Mouse (Mus musculus) midbrain, embryonic 15.5 days (tissue): ENCODE measurements around the gene Klhl32. TPM values are rescaled to one million over a fixed set of nuclear protein-coding genes. Genes with fewer than 3 reads are reported as not detected.

Experiments used
- ATAC-seq: fragments of 200-750 bp; cut with Nextera tagmentation; replicated peaks from 2 replicates; pipeline ENCODE4 v1.8.0; 2017; ENCODE audit warnings: moderate TSS enrichment
- H3K27ac ChIP-seq: fragments of 300-500 bp; sonication (generic); 2 replicates; pipeline ENCODE4 v1.5.1; 2015; ENCODE audit warnings: mild to moderate bottlenecking, inconsistent platforms
- H3K27me3 ChIP-seq: fragments of 300-500 bp; sonication (generic); replicated peaks from 2 replicates; pipeline ENCODE4 v1.6.1; 2015; ENCODE audit warnings: inconsistent platforms
- H3K36me3 ChIP-seq: fragments of 300-500 bp; sonication (generic); replicated peaks from 2 replicates; pipeline ENCODE4 v1.6.1; 2015; ENCODE audit warnings: inconsistent platforms
- H3K4me1 ChIP-seq: fragments of 300-500 bp; sonication (generic); 2 replicates; pipeline ENCODE4 v1.6.1; 2015; ENCODE audit warnings: inconsistent platforms
- H3K4me2 ChIP-seq: fragments of 300-500 bp; sonication (generic); 2 replicates; pipeline ENCODE4 v1.6.1; 2015; ENCODE audit warnings: inconsistent platforms, mild to moderate bottlenecking, moderate library complexity
- H3K4me3 ChIP-seq: fragments of 300-500 bp; sonication (generic); 2 replicates; pipeline ENCODE4 v1.5.1; 2015; ENCODE audit warnings: mild to moderate bottlenecking, inconsistent platforms
- H3K9ac ChIP-seq: fragments of 300-500 bp; sonication (generic); 2 replicates; pipeline ENCODE4 v1.6.1; 2015; ENCODE audit warnings: mild to moderate bottlenecking, inconsistent platforms
- H3K9me3 ChIP-seq: fragments of 300-500 bp; sonication (generic); 2 replicates; pipeline ENCODE4 v1.6.1; 2016; ENCODE audit warnings: inconsistent platforms
- WGBS: fragments of 180-500 bp; shearing (Covaris S2); methylation state at CpG from one replicate; pipeline ENCODE4 v1.1.7; 2015; ENCODE audit warnings: mixed read lengths; 5-methylcytosine and 5-hydroxymethylcytosine counted together
- polyA plus RNA-seq: library from polyadenylated mRNA; unstranded; fragments of >200 nt; fragmentation: Nextera tagmentation; extraction: Ambion mirVana; gene quantifications from 2 replicates; pipeline ENCODE4 v1.2.1, GENCODE M21; 2015

The Klhl32 gene
- polyA plus RNA-seq, 1 experiment from 2014 or later, result 32.6 TPM

- H3K9ac ChIP-seq, result no peak overlapping the region
Observed at GRCm38 (mm10) chr4:24792416-24792981, 58.4 kb downstream of the Klhl32 start.

DNA sequence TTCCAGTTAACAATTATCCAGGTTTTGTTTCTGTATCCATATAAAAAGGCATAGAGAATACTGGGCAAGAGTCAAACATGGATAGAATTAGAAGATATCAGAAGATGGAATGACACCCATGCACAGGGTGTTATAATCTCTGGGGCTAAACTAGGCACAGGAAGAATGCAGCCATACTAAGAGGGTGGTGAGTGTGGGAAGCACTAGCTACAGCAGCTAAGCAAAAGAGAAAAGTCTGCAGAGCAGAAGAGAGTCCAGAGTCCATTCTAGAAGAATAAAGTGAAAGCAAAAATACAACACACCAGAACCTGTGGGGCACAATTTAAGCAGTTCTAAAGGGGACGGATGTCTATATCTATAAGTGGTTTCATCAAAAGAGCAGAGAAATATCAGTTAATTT lies 61.6 kb downstream of the Klhl32 start:
- no peak overlapping the region for H3K27ac ChIP-seq
- H3K4me2 ChIP-seq, result no peak overlapping the region
- 96% methylated on average over 1 of the region's 1 CpGs for WGBS
- H3K9me3 ChIP-seq, result no peaks in the 10 kb centered on the region
- H3K9ac ChIP-seq, result no peak overlapping the region
- no peaks in the 10 kb centered on the region for H3K27me3 ChIP-seq
- no peaks in the 10 kb centered on the region for H3K36me3 ChIP-seq
- H3K4me1 ChIP-seq, result peaks cover 10% of the 10 kb centered on the region; the same call in 1 of the 2 replicates
- ATAC-seq, result no peak
- H3K4me3 ChIP-seq, result no peak overlapping the region

More at GRCm38 (mm10) chr4:24792416-24792981, 58.4 kb downstream of the Klhl32 start:
- Histone ChIP-seq H3K36me3 (no peaks in the 10 kb centered on the region), H3K27me3 (no peaks in the 10 kb centered on the region), H3K4me2 (peak overlapping the region; percentile 26), H3K9me3 (no peaks in the 10 kb centered on the region), H3K27ac (no peak overlapping the region), H3K4me3 (0 out of 2 replicates have a peak overlapping the region, but pooled peaks have one; percentile 11), H3K4me1 (peaks cover 10% of the 10 kb centered on the region; the same call in 1 of the 2 replicates)
- ATAC-seq, result peak; percentile 38; the same call in 1 of the 2 replicates
- 17% methylated on average over 16 of the region's 16 CpGs for WGBS

GRCm38 (mm10) chr4:24785757-24786532 lies 65.0 kb downstream of the Klhl32 start:
- H3K27me3 ChIP-seq, result no peaks in the 10 kb centered on the region
- 65% methylated on average over 7 of the region's 7 CpGs for WGBS
- H3K9ac ChIP-seq, result no peak overlapping the region
- H3K9me3 ChIP-seq, result no peaks in the 10 kb centered on the region
- no peak overlapping the region for H3K4me3 ChIP-seq
- no peaks in the 10 kb centered on the region for H3K4me1 ChIP-seq
- no peak overlapping the region for H3K27ac ChIP-seq
- no peak for ATAC-seq
- no peak overlapping the region for H3K4me2 ChIP-seq
- H3K36me3 ChIP-seq, result no peaks in the 10 kb centered on the region

GRCm38 (mm10) chr4:24765919-24766318 lies 85.0 kb downstream of the Klhl32 start:
- Histone ChIP-seq H3K4me3 (no peak overlapping the region), H3K27ac (no peak overlapping the region), H3K4me2 (no peak overlapping the region), H3K9me3 (no peaks in the 10 kb centered on the region), H3K4me1 (no peaks in the 10 kb centered on the region), H3K27me3 (no peaks in the 10 kb centered on the region), H3K36me3 (no peaks in the 10 kb centered on the region), H3K9ac (no peak overlapping the region)
- ATAC-seq, result no peak
- 83% methylated on average over 2 of the region's 2 CpGs for WGBS

- Histone ChIP-seq H3K9me3 (no peaks in the 10 kb centered on the region), H3K4me3 (no peak overlapping the region), H3K9ac (no peak overlapping the region), H3K36me3 (no peaks in the 10 kb centered on the region), H3K27ac (no peak overlapping the region), H3K4me2 (no peak overlapping the region), H3K27me3 (no peaks in the 10 kb centered on the region), H3K4me1 (no peaks in the 10 kb centered on the region)
- WGBS, result 53% methylated on average over 3 of the region's 3 CpGs
- no peak for ATAC-seq
Observed at GRCm38 (mm10) chr4:24765469-24765868, 85.5 kb downstream of the Klhl32 start.

DNA sequence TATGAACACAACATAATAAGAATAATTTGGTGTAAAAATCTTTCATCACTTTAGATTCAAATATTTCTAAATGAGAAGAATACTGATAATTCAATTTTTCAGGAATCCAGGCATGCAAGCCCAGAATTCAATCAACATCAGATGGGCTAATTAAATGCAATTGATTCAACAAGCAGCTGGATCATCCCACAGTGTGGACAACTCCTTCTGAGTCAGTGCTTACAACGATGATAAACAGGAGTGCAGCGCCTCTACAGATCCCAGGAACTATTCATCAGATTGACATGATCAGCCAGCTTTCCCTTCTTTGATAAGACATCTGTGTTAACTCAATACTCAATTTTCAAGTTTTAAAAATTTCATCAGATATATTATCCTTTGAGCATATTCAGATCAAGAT lies 86.4 kb downstream of the Klhl32 start:
- no peaks in the 10 kb centered on the region for H3K27me3 ChIP-seq
- H3K9me3 ChIP-seq, result no peaks in the 10 kb centered on the region
- H3K36me3 ChIP-seq, result no peaks in the 10 kb centered on the region
- no peak overlapping the region for H3K4me3 ChIP-seq
- ATAC-seq, result no peak
- 76% methylated on average over 2 of the region's 2 CpGs for WGBS
- H3K4me1 ChIP-seq, result no peaks in the 10 kb centered on the region
- H3K27ac ChIP-seq, result no peak overlapping the region
- H3K4me2 ChIP-seq, result no peak overlapping the region
- no peak overlapping the region for H3K9ac ChIP-seq

DNA sequence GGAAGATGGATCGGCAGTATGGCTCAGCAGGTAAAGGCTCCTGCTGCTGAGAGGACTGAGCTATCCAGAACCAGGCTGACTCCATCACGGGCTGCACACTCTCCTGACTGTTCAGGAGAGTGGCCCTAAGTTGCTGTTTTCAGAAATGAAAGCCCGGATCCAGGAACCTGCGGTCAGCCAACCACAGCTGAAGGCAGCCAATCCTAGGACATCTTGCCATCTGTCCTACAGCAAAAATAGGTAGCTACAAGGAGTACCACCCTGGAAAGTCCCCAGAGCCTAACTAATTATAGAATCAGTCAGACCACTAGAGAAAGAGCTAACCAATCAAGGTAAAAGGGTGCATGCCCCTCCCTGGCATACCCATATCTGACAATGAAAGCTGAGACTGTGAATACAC lies 87.5 kb downstream of the Klhl32 start:
- no peaks in the 10 kb centered on the region for H3K9me3 ChIP-seq
- H3K9ac ChIP-seq, result no peak overlapping the region
- WGBS, result 92% methylated on average over 4 of the region's 4 CpGs
- H3K36me3 ChIP-seq, result no peaks in the 10 kb centered on the region
- no peaks in the 10 kb centered on the region for H3K27me3 ChIP-seq
- no peak overlapping the region for H3K27ac ChIP-seq
- no peak for ATAC-seq
- no peaks in the 10 kb centered on the region for H3K4me1 ChIP-seq
- no peak overlapping the region for H3K4me2 ChIP-seq
- H3K4me3 ChIP-seq, result no peak overlapping the region

DNA sequence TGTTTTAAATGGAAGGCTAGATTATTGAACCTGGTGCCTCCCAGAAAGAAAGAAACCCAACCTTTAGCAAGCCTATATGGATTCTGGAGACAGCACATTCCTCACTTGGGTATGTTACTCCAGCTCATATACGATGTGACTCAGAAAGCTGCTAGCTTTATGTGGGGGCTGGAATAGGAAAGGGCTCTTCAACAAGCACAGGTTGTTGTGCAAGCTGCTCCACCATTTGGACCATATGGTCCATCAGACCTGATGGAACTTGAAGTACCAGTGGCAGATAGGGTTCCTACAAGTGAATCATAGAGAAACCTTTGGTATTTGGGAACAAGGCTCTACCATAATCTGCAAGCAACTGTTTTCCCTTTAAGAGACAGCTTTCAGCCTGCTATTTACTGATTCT lies 92.0 kb downstream of the Klhl32 start:
- no peak overlapping the region for H3K9ac ChIP-seq
- ATAC-seq, result no peak
- WGBS, result 94% methylated on average over 1 of the region's 1 CpGs

DNA sequence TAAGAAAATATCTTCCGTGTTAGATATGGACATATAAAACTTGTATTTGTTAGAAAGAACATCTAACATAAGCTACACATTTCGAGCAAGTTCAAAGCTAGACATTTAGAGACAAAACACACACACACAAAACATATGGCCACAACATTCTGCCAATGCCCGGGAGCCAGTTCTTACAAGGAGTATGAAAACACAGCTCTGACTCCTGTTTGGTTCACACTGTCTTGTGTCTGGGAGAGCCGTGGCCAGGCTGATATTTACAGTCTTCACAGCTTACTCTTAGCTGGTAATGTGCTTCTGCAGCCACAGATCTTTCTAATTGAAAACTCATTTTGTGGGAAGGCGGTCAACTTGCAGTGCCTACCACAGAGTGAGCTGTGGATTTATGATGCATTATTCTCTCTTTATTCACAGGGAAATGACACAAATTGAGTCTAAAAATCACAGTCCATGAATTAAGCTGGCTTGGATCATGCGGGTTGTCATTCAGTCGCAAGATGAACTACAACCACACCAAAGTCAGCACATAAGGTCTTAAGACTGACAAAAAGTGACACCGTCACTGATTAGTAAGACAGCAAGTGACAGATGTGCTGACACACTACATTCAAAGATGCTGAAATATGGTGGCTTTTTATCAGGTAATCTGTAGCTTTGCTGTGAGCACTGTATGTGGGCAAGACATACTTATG lies 98.3 kb downstream of the Klhl32 start:
- no peak overlapping the region for H3K9ac ChIP-seq
- WGBS, result 87% methylated on average over 8 of the region's 8 CpGs

More for the DNA sequence above, 92.0 kb downstream of the Klhl32 start:
- Histone ChIP-seq H3K27me3 (no peaks in the 10 kb centered on the region), H3K9me3 (no peaks in the 10 kb centered on the region), H3K36me3 (no peaks in the 10 kb centered on the region), H3K27ac (no peak overlapping the region), H3K4me2 (no peak overlapping the region), H3K4me1 (no peaks in the 10 kb centered on the region), H3K4me3 (no peak overlapping the region)

DNA sequence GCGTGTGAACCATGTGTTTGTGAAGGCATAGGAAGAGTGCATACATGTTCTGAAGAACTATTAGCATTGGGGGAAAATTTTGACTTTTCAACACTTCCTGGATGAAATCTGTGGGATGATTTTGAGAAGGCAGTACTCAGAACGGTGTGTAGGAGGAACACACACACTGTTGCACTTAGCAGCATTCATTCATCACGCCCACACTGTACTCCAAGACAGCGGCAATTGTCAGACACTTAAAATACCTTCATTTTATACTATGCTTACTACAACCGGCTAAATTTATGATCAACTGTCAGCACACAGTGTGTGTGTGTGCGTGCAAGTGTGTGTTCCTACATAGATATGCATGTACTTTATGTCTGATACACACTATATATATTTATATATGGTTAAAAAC lies 113.8 kb downstream of the Klhl32 start:
- no peaks in the 10 kb centered on the region for H3K36me3 ChIP-seq
- WGBS, result 96% methylated on average over 6 of the region's 6 CpGs
- no peak overlapping the region for H3K4me2 ChIP-seq

More for the DNA sequence above, 98.3 kb downstream of the Klhl32 start:
- H3K9me3 ChIP-seq, result no peaks in the 10 kb centered on the region
- H3K27ac ChIP-seq, result no peak overlapping the region
- no peaks in the 10 kb centered on the region for H3K36me3 ChIP-seq
- no peak overlapping the region for H3K4me2 ChIP-seq
- no peaks in the 10 kb centered on the region for H3K27me3 ChIP-seq
- H3K4me3 ChIP-seq, result no peak overlapping the region
- ATAC-seq, result no peak
- no peaks in the 10 kb centered on the region for H3K4me1 ChIP-seq

DNA sequence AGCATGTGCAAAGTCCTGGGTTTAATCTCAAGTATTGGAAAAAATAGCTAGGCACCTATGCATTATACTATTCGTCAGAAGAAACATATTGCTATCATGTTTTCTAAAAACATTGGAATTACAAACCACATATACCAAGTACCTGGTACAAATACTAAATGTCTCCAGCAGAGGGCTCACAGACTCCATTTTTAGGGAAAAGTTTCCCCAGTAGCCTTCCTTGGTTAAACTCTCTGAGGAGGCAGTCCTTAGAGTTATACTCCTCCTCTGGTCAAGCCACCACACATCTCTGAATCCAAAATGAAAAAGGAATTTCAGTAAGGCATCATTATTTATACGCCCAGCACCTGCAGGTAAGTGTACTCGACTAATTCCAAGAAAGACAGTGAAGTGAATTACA lies 130.1 kb downstream of the Klhl32 start:
- no peak overlapping the region for H3K27ac ChIP-seq
- no peaks in the 10 kb centered on the region for H3K36me3 ChIP-seq
- H3K4me2 ChIP-seq, result no peak overlapping the region
- WGBS, result 30% methylated on average over 3 of the region's 3 CpGs
- H3K27me3 ChIP-seq, result no peaks in the 10 kb centered on the region
- no peaks in the 10 kb centered on the region for H3K4me1 ChIP-seq
- H3K9me3 ChIP-seq, result no peaks in the 10 kb centered on the region
- no peak overlapping the region for H3K9ac ChIP-seq
- H3K4me3 ChIP-seq, result no peak overlapping the region
- ATAC-seq, result peak; percentile 73

More for the DNA sequence above, 113.8 kb downstream of the Klhl32 start:
- Histone ChIP-seq H3K9ac (no peak overlapping the region), H3K9me3 (no peaks in the 10 kb centered on the region), H3K4me3 (no peak overlapping the region), H3K27ac (no peak overlapping the region), H3K27me3 (no peaks in the 10 kb centered on the region), H3K4me1 (no peaks in the 10 kb centered on the region)
- no peak for ATAC-seq

DNA sequence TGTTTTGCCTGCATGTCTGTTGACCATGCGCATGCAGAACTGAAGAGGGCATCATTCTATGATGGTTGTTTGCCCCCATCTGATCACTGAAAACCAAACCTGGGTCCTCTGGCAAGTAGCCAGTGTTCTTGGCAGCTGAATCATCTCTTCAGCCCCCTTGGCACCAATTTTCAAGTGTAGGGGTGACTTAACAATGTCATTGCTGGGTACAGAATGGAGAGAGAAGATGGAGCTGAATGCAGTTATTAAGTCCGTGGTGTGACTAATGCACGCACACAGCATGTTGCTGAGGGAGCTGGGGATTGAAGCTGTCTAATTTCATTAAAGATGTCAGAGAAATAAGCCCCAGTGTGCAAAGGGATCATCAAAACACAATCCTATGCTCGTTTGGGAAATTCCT lies 135.4 kb downstream of the Klhl32 start:
- no peaks in the 10 kb centered on the region for H3K27me3 ChIP-seq
- ATAC-seq, result 0 out of 2 replicates have a peak, but pooled peaks have one; percentile 48
- no peaks in the 10 kb centered on the region for H3K36me3 ChIP-seq
- no peak overlapping the region for H3K27ac ChIP-seq
- H3K4me3 ChIP-seq, result no peak overlapping the region
- 0 out of 2 replicates have a peak, but pooled peaks cover 5% of the 10 kb centered on the region for H3K4me1 ChIP-seq
- WGBS, result 43% methylated on average over 4 of the region's 4 CpGs
- no peak overlapping the region for H3K4me2 ChIP-seq
- H3K9me3 ChIP-seq, result no peaks in the 10 kb centered on the region
- H3K9ac ChIP-seq, result no peak overlapping the region
